Mouse (Mus musculus): ENCODE data around the gene Mrrf.

GRCm38 (mm10) chr2:36230967-36231366 is 94.8 kb downstream of the Mrrf start:
- TF ChIP-seq FLI1 (IDR thresholded peaks at IDR 0.05; ENCODE audit: low read length) (no peak), GATA1 (IDR thresholded peaks at IDR 0.05; ENCODE audit: borderline replicate concordance, low read length) (no peak)
